In genomic region chr5:19908706-19909060, GRCm38 (mm10) we compare ENCODE assay signal across 8 mouse cellular contexts.
DNase-seq lines count a peak whose midpoint lies in the region; ATAC-seq and TF ChIP-seq lines count a peak whose summit lies in the region.

No protein-coding gene starts in this region.

- TF ChIP-seq CTCF in kidney, adult 2 months (conservative IDR thresholded peaks at IDR 0.05; ENCODE audit: insufficient read depth, insufficient read length, low read depth, low read length): no peak

- peak; percentile 26 to 44 for DNase-seq in cerebellum, postnatal 14 days
- no peak for DNase-seq in cerebellum, adult 8-10 months
- DNase-seq in liver: no peak
- DNase-seq in kidney, adult 2 months: no peak

- H3K9ac ChIP-seq in liver, embryonic 12.5 days: no peak overlapping the region
- peak overlapping the region; percentile 82 for H3K9ac ChIP-seq in hindbrain, embryonic 13.5 days
- peak overlapping the region; percentile 62 for H3K9ac ChIP-seq in neural tube, embryonic 12.5 days

- peaks cover 6% of the 10 kb centered on the region; the same call in 1 of the 2 replicates for H3K4me1 ChIP-seq in liver, embryonic 12.5 days
- H3K4me1 ChIP-seq in hindbrain, embryonic 13.5 days (replicated peaks): peaks cover 16% of the 10 kb centered on the region
- 0 out of 2 replicates have a peak, but pooled peaks cover 3% of the 10 kb centered on the region for H3K4me1 ChIP-seq in neural tube, embryonic 12.5 days
- peaks cover 6% of the 10 kb centered on the region for H3K4me1 ChIP-seq in kidney, adult 2 months (ENCODE audit: control insufficient read depth, insufficient read depth, low read length)

- ATAC-seq in liver, embryonic 12.5 days: no peak
- ATAC-seq in hindbrain, embryonic 13.5 days (ENCODE audit: low FRiP score): no peak
- ATAC-seq in neural tube, embryonic 12.5 days (ENCODE audit: low FRiP score, low read depth): no peak
- no peak for ATAC-seq in erythroid progenitor cell, adult 5-6 weeks (replicated peaks; ENCODE audit: low FRiP score, poor library complexity, severe bottlenecking)

- no peak overlapping the region for H3K27ac ChIP-seq in liver, embryonic 12.5 days
- peak overlapping the region; percentile 90 for H3K27ac ChIP-seq in hindbrain, embryonic 13.5 days
- H3K27ac ChIP-seq in neural tube, embryonic 12.5 days: no peak overlapping the region; the same call in 1 of the 2 replicates
- H3K27ac ChIP-seq in kidney, adult 2 months (ENCODE audit: insufficient read depth, low read depth, low read length): no peak overlapping the region

- 7% methylated on average over 5 of the region's 5 CpGs for WGBS in liver, embryonic 12.5 days (ENCODE audit: insufficient replicate concordance)
- 2% methylated on average over 5 of the region's 5 CpGs for WGBS in hindbrain, embryonic 13.5 days
- WGBS in neural tube, embryonic 12.5 days: under 1% methylated on average over 5 of the region's 5 CpGs
- whole genome bisulfite sequencing in kidney, adult 2 months: 5% methylated on average over 5 of the region's 5 CpGs

- H3K27me3 ChIP-seq in liver, embryonic 12.5 days (replicated peaks): peaks cover 32% of the 10 kb centered on the region
- H3K27me3 ChIP-seq in hindbrain, embryonic 13.5 days: no peaks in the 10 kb centered on the region
- no peaks in the 10 kb centered on the region for H3K27me3 ChIP-seq in neural tube, embryonic 12.5 days (replicated peaks)
- H3K27me3 ChIP-seq in kidney, adult 2 months (replicated peaks; ENCODE audit: control insufficient read depth, insufficient read depth, low read length): no peaks in the 10 kb centered on the region

- no peaks in the 10 kb centered on the region for H3K9me3 ChIP-seq in liver, embryonic 12.5 days (replicated peaks)
- no peaks in the 10 kb centered on the region for H3K9me3 ChIP-seq in hindbrain, embryonic 13.5 days
- no peaks in the 10 kb centered on the region for H3K9me3 ChIP-seq in neural tube, embryonic 12.5 days

- peak overlapping the region; percentile 29 for H3K4me2 ChIP-seq in liver, embryonic 12.5 days
- peak overlapping the region; percentile 58 for H3K4me2 ChIP-seq in hindbrain, embryonic 13.5 days
- peak overlapping the region; percentile 69 for H3K4me2 ChIP-seq in neural tube, embryonic 12.5 days (replicated peaks)

- H3K4me3 ChIP-seq in liver, embryonic 12.5 days: no peak overlapping the region
- H3K4me3 ChIP-seq in hindbrain, embryonic 13.5 days: peak overlapping the region; percentile 64
- peak overlapping the region; percentile 51 for H3K4me3 ChIP-seq in neural tube, embryonic 12.5 days
- H3K4me3 ChIP-seq in kidney, adult 2 months (ENCODE audit: insufficient read depth, low read depth, low read length): no peak overlapping the region

- H3K36me3 ChIP-seq in liver, embryonic 12.5 days: no peaks in the 10 kb centered on the region
- no peaks in the 10 kb centered on the region for H3K36me3 ChIP-seq in hindbrain, embryonic 13.5 days
- H3K36me3 ChIP-seq in neural tube, embryonic 12.5 days: no peaks in the 10 kb centered on the region
- no peaks in the 10 kb centered on the region for H3K36me3 ChIP-seq in kidney, adult 2 months (ENCODE audit: control insufficient read depth, insufficient read depth, low read length)

- TF ChIP-seq POLR2A in kidney, adult 2 months (IDR thresholded peaks at IDR 0.05; ENCODE audit: low read depth, low read length): no peak

Comparison
In these comparisons a context has a peak if more than half of its experiments do, and no peak if none do; other contexts are left out.
1. DNase-seq: peak in cerebellum, postnatal 14 days (2 of 2); none in cerebellum, adult 8-10 months (single experiment), liver (single experiment) and kidney, adult 2 months (single experiment).
2. H3K4me3 ChIP-seq: peak in hindbrain, embryonic 13.5 days (single experiment) and neural tube, embryonic 12.5 days (single experiment); none in liver, embryonic 12.5 days (single experiment) and kidney, adult 2 months (single experiment).
3. Peak in every context shown above with its lines, with median percentiles within 50 percentile points of each other: H3K4me2 ChIP-seq.